Mouse (Mus musculus) lung, postnatal 14 days (tissue): ENCODE measurements at regions not wholly inside any gene's neighbourhood (a gene's known extent, or its start where the extent isn't known, plus 50 kb on each side); places are given as distances from the start of the nearest gene placed in this dataset.

Experiments
- DNase-seq: peaks from one replicate; pipeline ENCODE4 v3.0.0; 2021

GRCm38 (mm10) chr15:24296798-24297197 lies 1116.8 kb downstream of the Basp1 start:
- DNase-seq, result no peak

- DNase-seq, result no peak
Measured at GRCm38 (mm10) chr15:24275100-24275499, 1138.5 kb downstream of the Basp1 start.

GRCm38 (mm10) chr15:24267360-24267759 lies 1146.2 kb downstream of the Basp1 start:
- DNase-seq, result no peak
